13 mouse cellular contexts compared by ENCODE assay signal in the genomic region with DNA sequence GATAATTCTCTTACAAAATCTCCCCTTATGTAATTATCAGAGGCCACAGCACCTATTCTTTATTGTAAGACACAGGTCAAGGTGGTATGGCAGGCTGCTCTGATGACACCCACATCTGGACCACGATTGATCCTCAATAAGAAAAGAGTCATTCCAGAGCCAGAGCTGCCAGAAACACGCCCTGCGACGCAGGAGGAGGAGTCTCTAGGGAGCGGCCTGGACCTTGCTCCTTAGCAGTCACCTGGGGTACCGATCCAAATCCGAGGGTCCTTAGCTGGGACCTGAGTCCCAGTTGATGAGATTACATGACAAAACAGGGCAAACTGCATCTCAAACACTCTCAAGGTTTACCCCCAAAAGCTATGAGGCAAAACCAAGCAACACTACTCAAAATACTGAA. TPM values are rescaled to one million over a fixed set of nuclear protein-coding genes. Genes with fewer than 3 reads are reported as not detected.
A peak's percentile ranks its signal among the peaks of the same experiment; 100 is the strongest.
DNase-seq lines count a peak whose midpoint lies in the region; ATAC-seq and TF ChIP-seq lines count a peak whose summit lies in the region.
"Had no signal": no experiment of that assay in that cellular context is flagged by ENCODE, and none has a peak within 500 bp of the region (broad histone marks: within the 10 kb centered on the region; RNA-seq: fewer than 3 reads in every experiment).

No protein-coding gene starts in this region.

- no peak for TF ChIP-seq RAD21 in MEL (IDR thresholded peaks at IDR 0.05; ENCODE audit: low read depth, low read length)

- peaks cover 3 to 12% of the 10 kb centered on the region in 2 experiments for H3K4me1 ChIP-seq in MEL (ENCODE audit: control insufficient read depth in 1 of 2, insufficient read depth in 2 of 2, low read length in 2 of 2)
- peaks cover 28% of the 10 kb centered on the region for H3K4me1 ChIP-seq in intestine, postnatal 0 days (replicated peaks; ENCODE audit: control insufficient read depth, insufficient read depth, low read length)
- peaks cover 27% of the 10 kb centered on the region for H3K4me1 ChIP-seq in midbrain, embryonic 13.5 days (replicated peaks)
- peaks cover 31% of the 10 kb centered on the region for H3K4me1 ChIP-seq in heart, embryonic 12.5 days (replicated peaks)

- DNase-seq in heart, adult 11 months: peak; percentile 90
- no peak for DNase-seq in heart, postnatal 10 days
- DNase-seq in MEL (ENCODE audit: low read depth, low spot score): no peak
- DNase-seq in testis, postnatal 10 days (ENCODE audit: low spot score): no peak
- no peak for DNase-seq in frontal cortex, postnatal 25 days (ENCODE audit: low spot score in 2 of 2)
- DNase-seq: cerebellum, adult 18-20 months; heart, postnatal 36 days; lung, adult 2 months had no signal

- ATAC-seq in intestine, postnatal 0 days: no peak
- ATAC-seq in midbrain, embryonic 13.5 days: no peak
- no peak for ATAC-seq in heart, embryonic 12.5 days (ENCODE audit: insufficient number of reproducible peaks, low FRiP score)

- WGBS in intestine, postnatal 0 days: 39% methylated on average over 7 of the region's 7 CpGs
- WGBS in midbrain, embryonic 13.5 days: 90% methylated on average over 7 of the region's 7 CpGs
- WGBS in heart, embryonic 12.5 days: 91% methylated on average over 7 of the region's 7 CpGs

- peaks cover 52% of the 10 kb centered on the region for H3K79me2 ChIP-seq in MEL (ENCODE audit: control insufficient read depth, insufficient read depth, low read length, poor library complexity)

- no peak; a peak in 1 of 4 replicates for TF ChIP-seq POLR2A in MEL (IDR thresholded peaks at IDR 0.05; ENCODE audit: control insufficient read depth in 1 of 2, insufficient read depth in 1 of 2, low read depth in 1 of 2, low read length in 2 of 2, poor library complexity in 1 of 2)

- TF ChIP-seq CTCF in MEL (IDR thresholded peaks at IDR 0.05 in 2 of 3, conservative IDR thresholded peaks at IDR 0.05 in 1 of 3; ENCODE audit: control insufficient read depth in 1 of 3, insufficient read depth in 1 of 3, low read depth in 2 of 3, low read length in 3 of 3, poor library complexity in 1 of 3, severe bottlenecking in 1 of 3): no peak
- no peak for TF ChIP-seq CTCF in intestine, postnatal 0 days (IDR thresholded peaks at IDR 0.05; ENCODE audit: low read depth)

- H3K4me3 ChIP-seq in MEL (ENCODE audit: control insufficient read depth in 1 of 2, insufficient read depth in 1 of 2, low read depth in 2 of 2, low read length in 2 of 2): peak overlapping the region; percentile 84 to 93
- peak overlapping the region; percentile 94 for H3K4me3 ChIP-seq in intestine, postnatal 0 days (ENCODE audit: low read depth, low read length)
- H3K4me3 ChIP-seq in midbrain, embryonic 13.5 days (replicated peaks): no peak overlapping the region
- H3K4me3 ChIP-seq in heart, embryonic 12.5 days: no peak overlapping the region

- peak overlapping the region; percentile 86 for H3K9ac ChIP-seq in MEL (ENCODE audit: control insufficient read depth, low read depth, low read length, poor library complexity, severe bottlenecking)
- H3K9ac ChIP-seq in intestine, postnatal 0 days (ENCODE audit: low read depth, low read length): no peak overlapping the region
- H3K9ac ChIP-seq in midbrain, embryonic 13.5 days (replicated peaks): no peak overlapping the region
- no peak overlapping the region for H3K9ac ChIP-seq in heart, embryonic 12.5 days

- no peaks in the 10 kb centered on the region for H3K9me3 ChIP-seq in MEL (replicated peaks; ENCODE audit: insufficient read depth, low read length)
- no peaks in the 10 kb centered on the region for H3K9me3 ChIP-seq in intestine, postnatal 0 days (ENCODE audit: control insufficient read depth)
- H3K9me3 ChIP-seq in midbrain, embryonic 13.5 days: 0 out of 2 replicates have a peak, but pooled peaks cover 5% of the 10 kb centered on the region
- 0 out of 2 replicates have a peak, but pooled peaks cover 7% of the 10 kb centered on the region for H3K9me3 ChIP-seq in heart, embryonic 12.5 days (replicated peaks)

- H3K4me2 ChIP-seq in intestine, postnatal 0 days (replicated peaks; ENCODE audit: low read depth): peak overlapping the region; percentile 80
- H3K4me2 ChIP-seq in midbrain, embryonic 13.5 days (replicated peaks): peak overlapping the region; percentile 74; the same call in 1 of the 2 replicates
- H3K4me2 ChIP-seq in heart, embryonic 12.5 days: no peak overlapping the region

- TF ChIP-seq EP300 in MEL (IDR thresholded peaks at IDR 0.05; ENCODE audit: low read depth in 1 of 2, low read length in 2 of 2): no peak

- H3K36me3 ChIP-seq in MEL (ENCODE audit: control insufficient read depth in 1 of 2, insufficient read depth in 2 of 2, low read length in 2 of 2): peaks cover 18 to 23% of the 10 kb centered on the region in 2 experiments
- H3K36me3 ChIP-seq in intestine, postnatal 0 days (ENCODE audit: control insufficient read depth, insufficient read depth): peaks cover 30% of the 10 kb centered on the region
- H3K36me3 ChIP-seq in midbrain, embryonic 13.5 days: peaks cover 34% of the 10 kb centered on the region
- H3K36me3 ChIP-seq in heart, embryonic 12.5 days: peaks cover 31% of the 10 kb centered on the region

- intact Hi-C loops in heart, postnatal 10 days (cut with DNase I): no loop called here

- no peak overlapping the region for H3K27ac ChIP-seq in MEL (ENCODE audit: control insufficient read depth, low read depth, low read length)
- peak overlapping the region; percentile 97 for H3K27ac ChIP-seq in intestine, postnatal 0 days (ENCODE audit: low read depth, low read length)
- H3K27ac ChIP-seq in midbrain, embryonic 13.5 days: no peak overlapping the region
- no peak overlapping the region for H3K27ac ChIP-seq in heart, embryonic 12.5 days (ENCODE audit: poor library complexity, severe bottlenecking)

- H3K27me3 ChIP-seq in MEL (ENCODE audit: control insufficient read depth in 1 of 2, insufficient read depth in 2 of 2, low read length in 2 of 2): no peaks in the 10 kb centered on the region
- H3K27me3 ChIP-seq in intestine, postnatal 0 days (replicated peaks; ENCODE audit: control insufficient read depth, insufficient read depth, low read length): no peaks in the 10 kb centered on the region
- H3K27me3 ChIP-seq in midbrain, embryonic 13.5 days: peaks cover 2% of the 10 kb centered on the region; the same call in 1 of the 2 replicates
- no peaks in the 10 kb centered on the region for H3K27me3 ChIP-seq in heart, embryonic 12.5 days (replicated peaks)

TF ChIP-seq in MEL, 35 proteins besides CTCF, POLR2A, EP300 and RAD21:
- no peak for TF ChIP-seq TBP (IDR thresholded peaks at IDR 0.05; ENCODE audit: low read depth, low read length)
- no peak for TF ChIP-seq TAL1 (IDR thresholded peaks at IDR 0.05; ENCODE audit: low read length)
- TF ChIP-seq BHLHE40 (IDR thresholded peaks at IDR 0.05; ENCODE audit: borderline replicate concordance, low read depth, low read length): no peak
- TF ChIP-seq JUND (IDR thresholded peaks at IDR 0.05; ENCODE audit: low read depth, low read length): no peak
- TF ChIP-seq MAFK (IDR thresholded peaks at IDR 0.05; ENCODE audit: borderline replicate concordance, low read depth, low read length): no peak
- no peak for TF ChIP-seq ETS1 (IDR thresholded peaks at IDR 0.05; ENCODE audit: low read depth, low read length)
- TF ChIP-seq USF2 (IDR thresholded peaks at IDR 0.05; ENCODE audit: borderline replicate concordance in 1 of 2, insufficient read depth in 1 of 2, low read depth in 1 of 2, low read length in 2 of 2): no peak
- no peak for TF ChIP-seq SIN3A (IDR thresholded peaks at IDR 0.05; ENCODE audit: low read length)
- TF ChIP-seq ELF1 (IDR thresholded peaks at IDR 0.05; ENCODE audit: low read depth, low read length): no peak
- no peak for TF ChIP-seq POLR2AphosphoS5 (IDR thresholded peaks at IDR 0.05; ENCODE audit: borderline replicate concordance, low read depth, low read length)

RNA-seq across cellular contexts. Expression of gene Txn1, which starts 2.4 kb away (rescaled TPM):
- total RNA-seq in heart, postnatal 10 days (2021): 100 to 1,000 TPM; 161 to 178 TPM
- 366 and 487 TPM in 2 replicates for total RNA-seq in MEL (2012; rRNA removed)
- polyA plus RNA-seq in MEL (2012; ENCODE audit: insufficient read depth in 1 of 2, insufficient read length in 2 of 2, low read depth in 1 of 2, low replicate concordance in 2 of 2, missing spikeins in 1 of 2): 100 to 1,000 TPM in 1 of 2 experiments, not detected in 1; 395 TPM
- polyA plus RNA-seq in intestine, postnatal 0 days (2015; fragmentation: Nextera tagmentation; extraction: Ambion mirVana): 702 and 713 TPM in 2 replicates
- 279 and 303 TPM in 2 replicates for polyA plus RNA-seq in midbrain, embryonic 13.5 days (2015; fragmentation: Nextera tagmentation; extraction: Ambion mirVana)
- 305 TPM in 2 replicates for polyA plus RNA-seq in heart, embryonic 12.5 days (2016; fragmentation: Nextera tagmentation; extraction: Ambion mirVana)

RNA-seq across cellular contexts. Expression of gene D630039A03Rik, which starts 37.7 kb away (rescaled TPM):
- total RNA-seq in heart, postnatal 10 days (2021): under 1 TPM; 0.19 to 0.20 TPM
- total RNA-seq in MEL (2012; rRNA removed): not detected in 2 replicates
- polyA plus RNA-seq in MEL (2012; ENCODE audit: insufficient read depth in 1 of 2, insufficient read length in 2 of 2, low read depth in 1 of 2, low replicate concordance in 2 of 2, missing spikeins in 1 of 2): not detected
- polyA plus RNA-seq in intestine, postnatal 0 days (2015; fragmentation: Nextera tagmentation; extraction: Ambion mirVana): 6.6 and 7.0 TPM in 2 replicates
- polyA plus RNA-seq in midbrain, embryonic 13.5 days (2015; fragmentation: Nextera tagmentation; extraction: Ambion mirVana): not detected in 2 replicates
- 0.05 and 0.06 TPM in 2 replicates for polyA plus RNA-seq in heart, embryonic 12.5 days (2016; fragmentation: Nextera tagmentation; extraction: Ambion mirVana)
- total RNA-seq: neutrophil, adult 5-6 weeks had no signal

RNA-seq across cellular contexts. Expression of gene Txndc8, which starts 55.1 kb away (rescaled TPM):
- total RNA-seq in heart, postnatal 10 days (2021): not detected
- total RNA-seq in MEL (2012; rRNA removed): not detected in 2 replicates
- not detected for polyA plus RNA-seq in MEL (2012; ENCODE audit: insufficient read depth in 1 of 2, insufficient read length in 2 of 2, low read depth in 1 of 2, low replicate concordance in 2 of 2, missing spikeins in 1 of 2)
- polyA plus RNA-seq in intestine, postnatal 0 days (2015; fragmentation: Nextera tagmentation; extraction: Ambion mirVana): not detected in 2 replicates
- not detected in 2 replicates for polyA plus RNA-seq in midbrain, embryonic 13.5 days (2015; fragmentation: Nextera tagmentation; extraction: Ambion mirVana)
- not detected in 2 replicates for polyA plus RNA-seq in heart, embryonic 12.5 days (2016; fragmentation: Nextera tagmentation; extraction: Ambion mirVana)
- total RNA-seq: heart, postnatal 36 days; neutrophil, adult 5-6 weeks had no signal
- polyA plus RNA-seq: lung, adult 2 months; stomach, embryonic 14.5 days had no signal

Comparison
In these comparisons a context has a peak if more than half of its experiments do, and no peak if none do; other contexts are left out.
1. H3K4me3 ChIP-seq: peak in MEL (2 of 2) and intestine, postnatal 0 days (single experiment); none in midbrain, embryonic 13.5 days (single experiment) and heart, embryonic 12.5 days (single experiment).